Mouse (Mus musculus): ENCODE measurements at regions not wholly inside any gene's neighbourhood (a gene's known extent, or its start where the extent isn't known, plus 50 kb on each side); places are given as distances from the start of the nearest gene placed in this dataset.

DNA sequence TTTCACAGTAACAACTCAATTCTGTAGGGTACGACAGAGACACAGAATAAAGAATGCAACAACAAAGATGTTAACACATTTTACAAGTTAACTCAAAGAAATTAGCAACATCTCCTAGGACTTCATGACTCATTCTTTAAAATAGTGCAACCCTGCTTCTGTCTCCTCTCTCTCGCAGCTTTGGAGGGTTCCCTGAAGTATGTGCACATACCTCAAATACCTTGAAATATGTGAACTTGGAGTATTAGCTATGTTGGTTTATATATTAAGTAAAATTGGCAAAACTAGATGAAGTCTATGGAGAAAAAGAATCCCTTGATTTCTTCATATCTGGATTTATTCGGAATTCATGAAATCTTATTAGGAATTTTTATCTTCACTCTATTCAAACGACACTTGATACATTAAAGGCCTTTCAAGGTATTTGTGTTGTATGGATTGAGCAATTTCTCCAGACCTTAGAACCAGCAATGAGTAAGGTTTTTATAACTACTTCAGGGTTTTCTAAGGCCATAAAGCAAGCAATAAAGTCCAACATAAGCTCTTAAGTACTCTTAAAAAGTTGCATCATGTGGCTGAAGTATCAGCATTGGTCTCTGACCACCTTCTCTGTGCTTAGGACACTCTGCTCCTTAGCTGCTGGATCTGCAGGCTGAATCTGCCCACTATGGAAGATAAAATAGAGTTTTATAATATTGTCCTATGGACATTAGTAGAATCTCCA, 82.8 kb upstream of the Robo1 start:
- TF ChIP-seq POLR2A (IDR thresholded peaks at IDR 0.05; ENCODE audit: extremely low read depth, insufficient read depth, low read length) (no peak), CTCF (IDR thresholded peaks at IDR 0.05; ENCODE audit: extremely low read depth, insufficient read depth, low read length) (no peak)
- H3K4me1 ChIP-seq (ENCODE audit: control insufficient read depth, insufficient read depth, low read length), result no peaks in the 10 kb centered on the region
- H3K4me3 ChIP-seq (ENCODE audit: insufficient read depth, low read length), result no peak overlapping the region
- H3K27ac ChIP-seq (ENCODE audit: insufficient read depth, low read length), result no peak overlapping the region

GRCm38 (mm10) chr16:72234366-72234765, 73.7 kb upstream of the Robo1 start:
- H3K4me1 ChIP-seq (ENCODE audit: control insufficient read depth, insufficient read depth, low read length), result no peaks in the 10 kb centered on the region
- no peak overlapping the region for H3K4me3 ChIP-seq (ENCODE audit: insufficient read depth, low read length)
- H3K27ac ChIP-seq (ENCODE audit: insufficient read depth, low read length), result no peak overlapping the region
- TF ChIP-seq POLR2A (IDR thresholded peaks at IDR 0.05; ENCODE audit: extremely low read depth, insufficient read depth, low read length), result no peak
- no peak for TF ChIP-seq CTCF (IDR thresholded peaks at IDR 0.05; ENCODE audit: extremely low read depth, insufficient read depth, low read length)

- Histone ChIP-seq H3K4me3 (ENCODE audit: insufficient read depth, low read length) (no peak overlapping the region), H3K27ac (ENCODE audit: insufficient read depth, low read length) (no peak overlapping the region), H3K4me1 (ENCODE audit: control insufficient read depth, insufficient read depth, low read length) (no peaks in the 10 kb centered on the region; the same call in 1 of the 2 replicates)
- TF ChIP-seq POLR2A (IDR thresholded peaks at IDR 0.05; ENCODE audit: extremely low read depth, insufficient read depth, low read length) (no peak), CTCF (IDR thresholded peaks at IDR 0.05; ENCODE audit: extremely low read depth, insufficient read depth, low read length) (no peak)
Observed at GRCm38 (mm10) chr16:72239631-72240030, 68.5 kb upstream of the Robo1 start.

DNA sequence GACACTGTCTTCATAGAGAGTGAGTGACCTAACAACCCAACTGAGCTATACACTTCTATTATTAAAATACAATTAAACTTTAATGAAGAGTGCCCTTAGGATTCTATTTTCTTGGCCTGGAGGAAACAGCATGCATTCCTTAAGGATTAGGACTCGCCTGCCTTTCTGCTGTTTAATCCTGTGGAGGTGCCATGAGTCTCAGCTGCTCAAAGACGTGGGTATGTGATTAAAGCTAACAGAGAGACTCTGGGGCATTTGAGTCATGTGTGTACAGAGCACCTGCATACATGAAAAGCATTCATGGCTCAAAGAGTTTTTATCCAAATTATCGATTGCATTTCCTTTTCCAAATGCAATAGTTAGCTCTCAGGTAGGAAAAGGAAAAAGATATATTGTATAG, 51.7 kb upstream of the Robo1 start:
- Histone ChIP-seq H3K27ac (ENCODE audit: insufficient read depth, low read length) (no peak overlapping the region), H3K4me3 (ENCODE audit: insufficient read depth, low read length) (no peak overlapping the region), H3K4me1 (ENCODE audit: control insufficient read depth, insufficient read depth, low read length) (no peaks in the 10 kb centered on the region)
- TF ChIP-seq CTCF (IDR thresholded peaks at IDR 0.05; ENCODE audit: extremely low read depth, insufficient read depth, low read length) (no peak), POLR2A (IDR thresholded peaks at IDR 0.05; ENCODE audit: extremely low read depth, insufficient read depth, low read length) (no peak)

Measured in cortical plate, adult 2 months (tissue).